Mouse (Mus musculus) lung, postnatal 25 days (tissue): ENCODE measurements around the gene Slc26a10.

Experiments used
- DNase-seq: peaks from one replicate; pipeline ENCODE4 v3.0.0; 2022; ENCODE audit warnings: low spot score

Slc26a10 gene

DNA sequence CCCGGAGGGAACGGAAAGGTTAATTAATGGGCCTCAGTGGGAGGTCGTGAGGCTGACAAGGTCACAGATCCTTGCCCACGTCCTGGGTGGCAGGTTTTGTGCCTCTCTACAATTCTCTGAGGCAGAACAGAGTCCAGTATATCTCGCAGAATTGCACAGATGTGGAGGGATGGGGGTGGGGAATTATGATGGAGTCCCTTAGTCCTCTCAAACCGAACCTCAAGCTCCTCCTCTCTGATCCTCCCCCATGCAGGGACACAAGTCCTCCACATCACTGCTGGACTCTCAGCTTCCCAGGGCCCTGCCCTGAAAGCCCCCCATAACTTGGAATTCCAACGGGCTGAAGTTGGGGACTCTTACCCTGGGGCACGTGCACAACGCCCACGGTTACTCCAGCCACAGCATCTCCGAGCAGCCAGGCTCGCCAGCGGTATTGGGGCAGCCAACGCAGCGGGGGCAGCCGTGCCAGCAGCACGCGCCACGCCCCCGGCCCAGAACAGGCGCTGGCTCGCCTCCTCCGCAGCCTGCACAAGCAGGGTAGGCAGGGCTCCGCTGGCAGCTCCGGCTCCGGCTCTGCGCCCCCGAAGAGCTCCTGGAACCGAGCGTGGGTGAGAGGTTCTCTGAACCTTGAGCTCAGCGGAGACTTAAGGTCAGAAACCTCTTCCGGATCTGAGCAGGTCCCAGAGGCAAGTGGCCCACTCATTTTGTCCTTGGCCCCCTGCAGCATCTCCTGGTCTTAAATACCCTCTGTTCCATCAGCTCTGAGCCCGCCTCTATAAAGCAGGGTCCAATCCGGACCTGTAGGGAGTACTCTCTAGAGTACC is at the start of gene Slc26a10:
Gene Slc26a10 (minus strand): TSS at position 775 of the 824 bp plus-strand sequence.
- no peak for DNase-seq

- peak; percentile 85 for DNase-seq
Measured at GRCm38 (mm10) chr10:127228897-127229296, 48.5 kb upstream of the Slc26a10 start.

DNA sequence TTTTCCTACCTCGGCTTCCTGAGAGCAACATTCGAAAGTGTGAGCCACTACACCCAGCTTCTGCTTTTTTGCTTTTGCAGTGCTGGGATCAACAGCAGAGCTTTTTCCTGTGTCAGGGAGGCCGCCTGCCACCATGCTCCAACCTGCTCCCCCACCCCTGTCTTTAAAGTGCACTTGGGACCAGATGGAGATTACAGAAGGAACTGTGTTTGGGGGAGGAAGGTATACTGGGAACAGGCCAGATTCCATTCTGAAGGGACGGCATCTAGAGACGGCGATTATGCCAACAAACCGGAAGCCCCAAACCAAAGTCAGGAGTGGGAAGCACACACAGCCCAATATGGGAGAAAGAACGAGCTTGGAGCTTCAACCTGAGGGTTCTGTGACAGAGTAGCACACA is 46.7 kb upstream of the Slc26a10 start:
- no peak for DNase-seq

GRCm38 (mm10) chr10:127226318-127226895 is 46.0 kb upstream of the Slc26a10 start:
- no peak for DNase-seq

GRCm38 (mm10) chr10:127225732-127226131 is 45.3 kb upstream of the Slc26a10 start:
- DNase-seq, result no peak

DNA sequence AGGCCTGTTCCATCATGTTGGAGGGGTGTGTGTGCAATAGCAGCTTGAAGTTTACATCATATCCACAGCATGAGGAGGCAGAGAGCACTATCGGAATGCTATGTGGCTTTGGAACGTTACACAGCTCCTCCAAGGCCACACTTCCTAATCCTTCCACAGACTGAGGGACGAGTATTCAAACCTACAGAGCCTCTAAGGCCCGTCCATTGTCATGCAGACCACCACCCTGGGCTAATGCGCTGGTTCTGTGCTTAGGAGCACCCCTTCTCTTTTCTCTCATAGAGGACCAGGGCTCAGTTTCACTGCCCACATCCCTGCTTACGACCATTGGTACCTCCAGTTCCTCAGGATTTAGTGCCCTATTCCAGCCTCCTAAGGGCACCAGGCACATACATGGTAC is 44.8 kb upstream of the Slc26a10 start:
- no peak for DNase-seq

DNA sequence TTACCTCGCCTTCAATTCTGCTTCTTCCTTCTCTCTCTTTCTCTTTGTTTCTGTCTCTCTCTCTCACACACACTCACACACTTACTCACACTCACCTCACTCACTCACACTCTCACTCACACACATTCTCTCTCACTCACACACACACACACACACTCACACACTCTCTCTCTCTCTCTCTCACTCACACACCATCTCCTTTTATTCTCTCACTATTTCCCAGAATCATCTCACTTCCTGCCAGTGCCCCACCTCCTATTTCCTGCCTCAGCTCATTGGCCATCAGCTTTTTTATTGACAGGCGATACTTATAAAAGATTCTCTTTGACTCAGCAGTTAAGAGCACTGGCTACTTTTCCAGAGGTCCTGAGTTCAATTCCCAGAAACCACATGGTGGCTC is 37.9 kb upstream of the Slc26a10 start:
- DNase-seq, result no peak

DNA sequence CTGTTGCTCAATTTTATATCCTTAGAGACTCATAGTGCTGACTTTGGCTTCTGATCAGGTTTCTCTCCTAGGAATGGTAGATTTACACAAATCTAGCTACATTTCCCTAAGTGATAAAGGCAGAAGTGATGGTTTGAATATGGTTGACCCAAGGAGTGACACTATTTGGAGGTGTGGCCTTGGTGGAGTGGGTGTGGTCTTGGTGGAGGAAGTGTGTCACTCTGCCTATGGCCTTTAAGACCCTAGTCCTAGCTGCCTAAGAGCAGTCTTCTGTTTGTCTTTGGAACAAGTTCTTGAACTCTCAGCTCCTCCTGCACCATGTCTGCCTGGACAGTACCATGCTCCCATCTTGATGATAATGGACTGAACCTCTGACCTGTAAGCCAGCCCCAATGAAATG is 36.7 kb upstream of the Slc26a10 start:
- DNase-seq, result no peak

DNA sequence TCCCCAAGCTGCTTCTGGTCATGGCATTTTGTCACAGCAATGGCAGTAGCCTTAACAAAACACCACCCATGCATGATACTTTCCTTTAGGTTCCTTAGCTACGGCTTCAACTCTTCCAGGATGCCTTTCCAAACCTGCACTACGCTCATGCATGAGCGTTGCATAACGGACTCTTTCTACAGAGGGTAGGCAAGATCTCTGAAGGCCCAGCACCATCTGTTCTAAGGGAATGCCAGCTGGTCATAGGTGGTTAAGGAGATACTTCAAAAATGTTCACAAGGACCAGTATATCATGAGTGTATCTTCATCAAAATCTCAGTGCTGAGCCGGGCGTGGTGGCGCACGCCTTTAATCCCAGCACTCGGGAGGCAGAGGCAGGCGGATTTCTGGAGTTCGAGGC is 36.0 kb upstream of the Slc26a10 start:
- no peak for DNase-seq

GRCm38 (mm10) chr10:127214422-127214803 is 34.0 kb upstream of the Slc26a10 start:
- DNase-seq, result no peak

DNA sequence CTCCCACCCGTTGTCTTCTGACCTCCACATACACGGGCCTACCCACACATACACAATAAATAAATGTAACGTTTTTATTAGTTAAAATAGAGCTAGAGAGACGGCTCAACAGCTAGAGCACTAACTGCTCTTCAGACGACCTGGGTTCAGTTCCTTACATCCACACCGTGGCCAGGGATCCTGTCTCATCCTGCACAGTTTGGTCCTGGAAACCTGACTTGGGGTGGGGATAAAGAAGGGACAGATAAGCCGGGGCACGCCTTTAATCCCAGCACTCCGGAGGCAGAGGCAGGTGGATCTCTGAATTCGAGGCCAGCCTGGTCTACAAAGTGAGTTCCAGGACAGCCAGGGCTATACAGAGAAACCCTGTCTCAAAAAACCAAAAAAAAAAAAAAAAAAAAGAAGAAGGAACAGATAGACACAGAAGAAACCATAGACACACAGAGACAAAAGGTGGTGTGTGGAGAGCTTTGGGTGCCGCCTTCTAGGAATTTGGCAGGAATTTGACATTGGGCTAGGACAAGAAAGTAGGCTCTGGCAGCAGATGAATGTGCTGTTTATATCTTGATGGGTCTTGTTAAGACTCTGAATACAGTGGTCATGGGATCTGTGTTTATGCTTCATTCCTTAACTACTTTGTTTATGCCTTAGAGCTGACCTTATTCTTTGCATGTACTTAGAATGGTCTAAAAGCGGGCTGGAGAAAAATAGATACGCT is 33.4 kb upstream of the Slc26a10 start:
- no peak for DNase-seq

GRCm38 (mm10) chr10:127213272-127213671 is 32.8 kb upstream of the Slc26a10 start:
- no peak for DNase-seq

- peak; percentile 92 for DNase-seq
Measured at GRCm38 (mm10) chr10:127211414-127211854, 31.0 kb upstream of the Slc26a10 start, which contains the start of gene Pip4k2c. Gene Pip4k2c, minus strand, starts transcription at chr10:127211585.

GRCm38 (mm10) chr10:127210961-127211405 is 30.5 kb upstream of the Slc26a10 start:
- DNase-seq, result peak; percentile 43

GRCm38 (mm10) chr10:127209928-127210570 is 29.6 kb upstream of the Slc26a10 start:
- DNase-seq, result no peak

DNA sequence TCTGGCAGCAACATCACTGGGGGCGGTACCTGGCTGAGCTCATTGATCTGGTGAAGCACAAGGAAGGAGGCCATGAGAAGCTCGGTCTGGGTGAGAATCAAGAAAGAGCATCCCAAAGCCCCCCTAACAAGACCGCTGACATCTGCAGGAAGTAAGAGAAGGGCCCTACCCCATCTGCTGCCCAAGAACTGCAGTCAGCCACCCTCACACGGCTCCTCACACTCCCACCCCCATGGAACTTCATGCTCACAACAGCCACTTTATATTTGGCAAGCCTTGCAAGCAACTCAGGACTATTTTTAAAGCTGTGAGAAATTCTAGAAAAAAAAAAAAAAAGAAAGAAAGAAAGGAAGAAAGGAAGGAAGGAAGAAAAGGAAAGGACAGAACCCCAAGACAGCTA is 28.5 kb upstream of the Slc26a10 start:
- no peak for DNase-seq

- no peak for DNase-seq
Measured at GRCm38 (mm10) chr10:127205373-127205772, 24.9 kb upstream of the Slc26a10 start.

GRCm38 (mm10) chr10:127204589-127204988 is 24.1 kb upstream of the Slc26a10 start:
- peak; percentile 47 for DNase-seq

DNA sequence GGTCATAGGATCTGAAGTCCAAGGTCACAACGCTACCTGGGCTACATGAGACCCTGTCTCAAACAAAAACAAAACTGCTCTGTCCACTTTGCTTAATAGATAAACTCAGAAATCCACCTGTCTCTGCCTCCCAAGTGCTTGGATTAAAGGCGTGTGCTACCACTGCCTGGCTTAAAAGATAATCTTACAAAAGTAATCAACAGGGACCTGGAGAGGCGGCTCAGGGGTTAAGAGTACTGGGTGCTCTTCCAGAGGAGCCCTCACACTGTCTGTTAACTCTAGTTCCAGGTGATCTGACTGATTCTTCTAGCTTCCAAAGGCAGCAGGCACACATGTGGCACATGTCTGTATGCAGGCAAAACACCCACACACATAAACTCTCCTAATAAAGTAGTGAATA is 22.7 kb upstream of the Slc26a10 start:
- DNase-seq, result no peak

- no peak for DNase-seq
Measured at GRCm38 (mm10) chr10:127200279-127200678, 19.8 kb upstream of the Slc26a10 start.

DNA sequence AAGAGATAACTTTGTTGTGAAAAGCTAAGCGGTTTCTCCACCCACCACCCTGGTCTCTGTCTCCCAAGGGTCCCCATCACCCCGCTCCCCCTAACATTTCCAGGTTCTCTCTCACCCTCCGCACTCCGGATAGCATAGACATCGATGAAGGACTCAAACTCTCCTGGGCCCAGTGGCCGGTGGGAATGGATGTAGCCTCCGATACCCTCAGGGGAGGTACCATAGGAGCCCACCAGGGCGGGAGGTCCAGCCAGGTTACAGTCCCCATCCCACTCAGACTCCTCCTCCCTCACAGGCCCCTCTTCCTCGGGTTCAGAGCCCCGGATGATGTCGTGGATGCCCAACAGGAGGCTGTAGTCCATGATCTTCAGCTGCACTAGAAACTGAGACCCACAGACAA is 19.0 kb upstream of the Slc26a10 start:
- no peak for DNase-seq

GRCm38 (mm10) chr10:127199068-127199467 is 18.6 kb upstream of the Slc26a10 start:
- no peak for DNase-seq
